Mouse (Mus musculus): ENCODE measurements around the gene Btf3. TPM values are rescaled to one million over a fixed set of nuclear protein-coding genes. Genes with fewer than 3 reads are reported as not detected.

Gene Btf3
- total and polyA plus RNA-seq, 3 experiments, result 227 to 1,291 (median 1,152) TPM

DNA sequence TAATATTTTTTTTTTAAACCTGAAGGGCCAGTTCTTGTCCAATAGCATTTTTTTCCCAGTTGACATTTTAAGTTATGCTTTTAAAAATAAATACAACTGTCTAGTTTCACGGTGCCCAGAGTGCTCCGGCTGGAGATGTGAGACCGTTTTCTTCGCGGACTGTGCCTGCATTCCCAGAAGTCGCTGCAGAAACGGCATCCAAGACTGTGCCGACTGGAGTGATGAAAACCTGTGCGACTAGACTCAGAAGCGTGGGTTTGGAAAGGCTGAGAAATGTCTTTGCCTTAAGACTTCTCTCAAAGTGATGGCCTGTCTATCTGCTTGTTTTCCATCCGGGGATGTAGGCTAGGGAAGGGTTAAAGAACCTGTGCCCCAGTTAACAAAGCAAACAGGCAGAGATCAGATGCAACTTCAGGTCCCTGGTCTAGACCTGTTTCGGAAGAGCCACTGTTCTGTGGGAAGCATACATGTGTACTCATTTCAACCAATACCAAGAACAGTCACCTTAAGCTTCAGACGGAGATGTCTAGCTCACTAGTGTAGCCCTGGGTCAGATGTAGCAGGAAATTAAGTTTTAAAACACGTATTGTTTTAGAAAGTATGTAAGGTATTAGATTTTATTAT lies 9.8 kb downstream of the Btf3 start:
- H3K79me2 ChIP-seq (ENCODE audit: control insufficient read depth, insufficient read depth, low read length, poor library complexity), result peaks cover 5% of the 10 kb centered on the region; the same call in 1 of the 2 replicates
- no peak overlapping the region for H3K27ac ChIP-seq (ENCODE audit: control insufficient read depth, low read depth, low read length)
- H3K36me3 ChIP-seq (ENCODE audit: control insufficient read depth in 1 of 2, insufficient read depth in 2 of 2, low read length in 2 of 2), result peaks cover 20 to 32% of the 10 kb centered on the region in 2 experiments
- no peaks in the 10 kb centered on the region for H3K9me3 ChIP-seq (replicated peaks; ENCODE audit: insufficient read depth, low read length)
- no peak for TF ChIP-seq MAX (IDR thresholded peaks at IDR 0.05; ENCODE audit: low read length)
- no peak for TF ChIP-seq MYB (IDR thresholded peaks at IDR 0.05; ENCODE audit: low read depth, low read length)
- TF ChIP-seq RAD21 (IDR thresholded peaks at IDR 0.05; ENCODE audit: low read depth, low read length), result no peak
- TF ChIP-seq ZNF384 (IDR thresholded peaks at IDR 0.05; ENCODE audit: low read depth, low read length), result no peak
- no peak for TF ChIP-seq MXI1 (IDR thresholded peaks at IDR 0.05; ENCODE audit: low read depth, low read length)
- no peak for TF ChIP-seq HCFC1 (IDR thresholded peaks at IDR 0.05; ENCODE audit: low read depth, low read length)
- peak; percentile 84; the same call in 1 of the 2 replicates for TF ChIP-seq POLR2AphosphoS2 (IDR thresholded peaks at IDR 0.05; ENCODE audit: low read length)
- TF ChIP-seq USF2 (IDR thresholded peaks at IDR 0.05; ENCODE audit: borderline replicate concordance in 1 of 2, insufficient read depth in 1 of 2, low read depth in 1 of 2, low read length in 2 of 2), result no peak
- TF ChIP-seq MEF2A (IDR thresholded peaks at IDR 0.05; ENCODE audit: extremely low read depth, insufficient replicate concordance, low read depth, low read length, poor library complexity, severe bottlenecking), result no peak
- TF ChIP-seq TAL1 (IDR thresholded peaks at IDR 0.05; ENCODE audit: low read length), result no peak
- no peak for TF ChIP-seq SMC3 (IDR thresholded peaks at IDR 0.05; ENCODE audit: low read depth, low read length)
- TF ChIP-seq TCF12 (IDR thresholded peaks at IDR 0.05; ENCODE audit: low read depth, low read length), result no peak
- TF ChIP-seq CHD1 (IDR thresholded peaks at IDR 0.05; ENCODE audit: low read depth, low read length), result no peak
- no peak for TF ChIP-seq EP300 (IDR thresholded peaks at IDR 0.05; ENCODE audit: low read depth in 1 of 2, low read length in 2 of 2)
- 0 out of 4 replicates have a peak, but pooled peaks of 1 of the 2 experiments have one; percentile 18 for TF ChIP-seq POLR2A (IDR thresholded peaks at IDR 0.05; ENCODE audit: control insufficient read depth in 1 of 2, insufficient read depth in 1 of 2, low read depth in 1 of 2, low read length in 2 of 2, poor library complexity in 1 of 2)
- peaks cover under 1 to 3% of the 10 kb centered on the region in 2 experiments; a peak in 3 of 4 replicates for H3K4me1 ChIP-seq (ENCODE audit: control insufficient read depth in 1 of 2, insufficient read depth in 2 of 2, low read length in 2 of 2)
- H3K9ac ChIP-seq (ENCODE audit: control insufficient read depth, low read depth, low read length, poor library complexity, severe bottlenecking), result no peak overlapping the region
- H3K27me3 ChIP-seq (ENCODE audit: control insufficient read depth in 1 of 2, insufficient read depth in 2 of 2, low read length in 2 of 2), result no peaks in the 10 kb centered on the region
- no peak for DNase-seq (ENCODE audit: low read depth, low spot score)
- H3K4me3 ChIP-seq (ENCODE audit: control insufficient read depth in 1 of 2, insufficient read depth in 1 of 2, low read depth in 2 of 2, low read length in 2 of 2), result no peak overlapping the region

DNA sequence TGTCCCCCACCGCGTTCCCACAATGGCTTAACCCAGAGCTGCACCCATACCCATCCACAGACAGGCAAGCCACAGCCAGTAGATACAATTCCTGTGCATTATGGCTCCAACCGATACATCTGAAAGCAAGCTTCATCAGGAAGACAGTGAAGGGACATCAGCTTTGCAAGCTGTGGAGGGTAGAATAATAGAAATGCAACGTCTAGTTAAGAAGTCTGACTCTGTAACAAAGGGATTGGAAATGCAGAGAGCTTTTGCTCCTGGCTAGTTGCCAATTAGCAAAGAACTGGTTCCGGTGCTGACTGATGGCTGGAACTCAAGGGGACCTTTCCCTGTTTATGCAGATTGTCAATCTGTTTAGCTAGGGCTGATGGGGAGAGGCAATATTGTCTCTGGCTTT lies 10.4 kb downstream of the Btf3 start:
- Histone ChIP-seq H3K4me3 (ENCODE audit: control insufficient read depth in 1 of 2, insufficient read depth in 1 of 2, low read depth in 2 of 2, low read length in 2 of 2) (no peak overlapping the region), H3K36me3 (ENCODE audit: control insufficient read depth in 1 of 2, insufficient read depth in 2 of 2, low read length in 2 of 2) (peaks cover 15 to 26% of the 10 kb centered on the region in 2 experiments), H3K9me3 (replicated peaks; ENCODE audit: insufficient read depth, low read length) (no peaks in the 10 kb centered on the region), H3K27ac (ENCODE audit: control insufficient read depth, low read depth, low read length) (no peak overlapping the region), H3K79me2 (ENCODE audit: control insufficient read depth, insufficient read depth, low read length, poor library complexity) (peaks cover 4% of the 10 kb centered on the region; the same call in 1 of the 2 replicates), H3K27me3 (ENCODE audit: control insufficient read depth in 1 of 2, insufficient read depth in 2 of 2, low read length in 2 of 2) (no peaks in the 10 kb centered on the region), H3K4me1 (ENCODE audit: control insufficient read depth in 1 of 2, insufficient read depth in 2 of 2, low read length in 2 of 2) (peaks cover 0 to 3% of the 10 kb centered on the region in 2 experiments; a peak in 2 of 4 replicates), H3K9ac (ENCODE audit: control insufficient read depth, low read depth, low read length, poor library complexity, severe bottlenecking) (no peak overlapping the region)
- TF ChIP-seq CHD1 (IDR thresholded peaks at IDR 0.05; ENCODE audit: low read depth, low read length) (no peak), TBP (IDR thresholded peaks at IDR 0.05; ENCODE audit: low read depth, low read length) (no peak), MAX (IDR thresholded peaks at IDR 0.05; ENCODE audit: low read length) (no peak), ZMIZ1 (IDR thresholded peaks at IDR 0.05; ENCODE audit: low read depth, low read length) (no peak), ELF1 (IDR thresholded peaks at IDR 0.05; ENCODE audit: low read depth, low read length) (no peak), JUND (IDR thresholded peaks at IDR 0.05; ENCODE audit: low read depth, low read length) (no peak), SMC3 (IDR thresholded peaks at IDR 0.05; ENCODE audit: low read depth, low read length) (no peak), MYB (IDR thresholded peaks at IDR 0.05; ENCODE audit: low read depth, low read length) (no peak), RAD21 (IDR thresholded peaks at IDR 0.05; ENCODE audit: low read depth, low read length) (no peak), USF2 (IDR thresholded peaks at IDR 0.05; ENCODE audit: borderline replicate concordance in 1 of 2, insufficient read depth in 1 of 2, low read depth in 1 of 2, low read length in 2 of 2) (no peak), MEF2A (IDR thresholded peaks at IDR 0.05; ENCODE audit: extremely low read depth, insufficient replicate concordance, low read depth, low read length, poor library complexity, severe bottlenecking) (no peak), MAZ (IDR thresholded peaks at IDR 0.05; ENCODE audit: low read depth, low read length) (no peak), ETS1 (IDR thresholded peaks at IDR 0.05; ENCODE audit: low read depth, low read length) (no peak), POLR2AphosphoS5 (IDR thresholded peaks at IDR 0.05; ENCODE audit: borderline replicate concordance, low read depth, low read length) (no peak), HCFC1 (IDR thresholded peaks at IDR 0.05; ENCODE audit: low read depth, low read length) (no peak), CTCF (IDR thresholded peaks at IDR 0.05 in 2 of 3, conservative IDR thresholded peaks at IDR 0.05 in 1 of 3; ENCODE audit: control insufficient read depth in 1 of 3, insufficient read depth in 1 of 3, low read depth in 2 of 3, low read length in 3 of 3, poor library complexity in 1 of 3, severe bottlenecking in 1 of 3) (no peak)
- DNase-seq (ENCODE audit: low read depth, low spot score), result no peak

Data from MEL (cell line).